Mouse (Mus musculus) brain, embryonic 14.5 days (tissue): ENCODE data around the gene Anapc16.

Experiments
- CTCF ChIP-seq: fragments of 200-500 bp; IDR thresholded peaks from 2 replicates; pipeline ENCODE4 v1.5.1; 2012; ENCODE audit warnings: inconsistent platforms, mild to moderate bottlenecking, moderate library complexity, borderline replicate concordance; ENCODE audit not compliant: insufficient read depth, insufficient read length; ENCODE audit errors: extremely low read depth
- POLR2A ChIP-seq: fragments of 200-500 bp; IDR thresholded peaks from 2 replicates; pipeline ENCODE4 v1.6.1; 2012; ENCODE audit warnings: mild to moderate bottlenecking, inconsistent platforms, borderline replicate concordance; ENCODE audit not compliant: poor library complexity, insufficient read depth, insufficient read length, severe bottlenecking; ENCODE audit errors: extremely low read depth

DNA sequence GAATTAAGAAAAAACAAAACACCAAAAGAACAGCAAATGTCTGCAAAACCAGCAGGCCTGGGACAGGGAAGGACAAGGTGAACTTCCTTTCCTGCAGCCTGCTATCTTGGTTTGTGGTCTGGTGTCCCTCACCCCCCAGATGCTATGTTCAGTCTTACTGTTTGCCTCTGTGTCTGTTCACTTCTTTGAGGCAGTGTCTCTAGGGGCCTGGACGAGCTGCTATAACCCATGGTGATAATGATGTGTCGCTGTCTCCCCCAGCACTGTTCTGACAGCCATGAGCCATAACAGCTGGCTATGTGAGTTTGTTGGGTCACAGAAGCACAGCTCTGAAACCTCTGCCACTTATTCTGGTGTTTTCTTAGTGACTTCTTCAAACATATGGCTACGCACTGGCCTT lies 28.1 kb downstream of the Anapc16 start:
- no peak for TF ChIP-seq CTCF
- no peak for TF ChIP-seq POLR2A
